32 mouse cellular contexts compared by ENCODE assay signal in genomic region chr6:50397116-50397515, GRCm38 (mm10). TPM values are rescaled to one million over a fixed set of nuclear protein-coding genes. Genes with fewer than 3 reads are reported as not detected.
DNase-seq lines count a peak whose midpoint lies in the region; ATAC-seq and TF ChIP-seq lines count a peak whose summit lies in the region.
"Had no signal": no experiment of that assay in that cellular context is flagged by ENCODE, and none has a peak within 500 bp of the region (broad histone marks: within the 10 kb centered on the region; RNA-seq: fewer than 3 reads in every experiment).

No protein-coding gene starts in this region.

- H3K27me3 ChIP-seq in kidney, embryonic 14.5 days (ENCODE audit: control insufficient read depth, insufficient read depth, low read length) = no peaks in the 10 kb centered on the region
- H3K27me3 ChIP-seq in midbrain, postnatal 0 days (ENCODE audit: insufficient read depth, low read length) = no peaks in the 10 kb centered on the region
- H3K27me3 ChIP-seq: forebrain, embryonic 13.5 days; hindbrain, embryonic 12.5 days; limb, embryonic 15.5 days; liver, embryonic 13.5 days; megakaryocyte, embryonic 14.5 days; midbrain, embryonic 13.5 days; Patski; stomach, embryonic 15.5 days had no signal

- H3K36me3 ChIP-seq in kidney, embryonic 14.5 days (ENCODE audit: control insufficient read depth, insufficient read depth, low read length) = no peaks in the 10 kb centered on the region
- no peaks in the 10 kb centered on the region for H3K36me3 ChIP-seq in midbrain, postnatal 0 days (ENCODE audit: insufficient read depth, low read length)
- H3K36me3 ChIP-seq: hindbrain, embryonic 12.5 days; limb, embryonic 10.5 days; limb, embryonic 15.5 days; liver, embryonic 13.5 days; midbrain, embryonic 13.5 days; stomach, embryonic 15.5 days had no signal

- ATAC-seq in kidney, embryonic 14.5 days (ENCODE audit: low FRiP score, low TSS enrichment) = no peak
- ATAC-seq in midbrain, postnatal 0 days (ENCODE audit: low FRiP score) = no peak
- ATAC-seq: CD4-positive, CD25-positive, alpha-beta regulatory T cell, adult 4 months; forebrain, embryonic 13.5 days; hindbrain, postnatal 0 days; intestine, embryonic 16.5 days; lung, postnatal 0 days; midbrain, embryonic 13.5 days; Patski had no signal

- no peak overlapping the region for H3K4me3 ChIP-seq in kidney, embryonic 14.5 days (ENCODE audit: low read length)
- H3K4me3 ChIP-seq in midbrain, postnatal 0 days (ENCODE audit: low read depth, low read length) = no peak overlapping the region
- H3K4me3 ChIP-seq: forebrain, embryonic 13.5 days; hindbrain, embryonic 12.5 days; layer of hippocampus, adult 2 months; limb, embryonic 10.5 days; limb, embryonic 15.5 days; liver, embryonic 13.5 days; megakaryocyte, embryonic 14.5 days; midbrain, embryonic 13.5 days; stomach, embryonic 15.5 days had no signal

- no peak overlapping the region for H3K9ac ChIP-seq in kidney, embryonic 14.5 days (ENCODE audit: low read depth, low read length)
- H3K9ac ChIP-seq in midbrain, postnatal 0 days (replicated peaks; ENCODE audit: low read length, poor library complexity, severe bottlenecking) = no peak overlapping the region
- H3K9ac ChIP-seq: forebrain, embryonic 13.5 days; hindbrain, embryonic 12.5 days; limb, embryonic 15.5 days; liver, embryonic 13.5 days; midbrain, embryonic 13.5 days; stomach, embryonic 15.5 days had no signal

- DNase-seq in kidney, adult 18-20 months = peak; percentile 38
- peak; percentile 73 to 79 for DNase-seq in kidney, adult 8-10 months
- peak; percentile 82 to 89 for DNase-seq in kidney, postnatal 25 days
- no peak for DNase-seq in midbrain, postnatal 0 days (ENCODE audit: low spot score)
- DNase-seq in retina, embryonic 14.5 days (ENCODE audit: low spot score) = no peak
- no peak for DNase-seq in left cerebral cortex, adult 8-10 months (ENCODE audit: low spot score in 2 of 2)
- DNase-seq: adrenal gland, postnatal 10 days; cerebellum, adult 8-10 months; cerebellum, postnatal 25 days; gastrocnemius, postnatal 36 days; heart, adult 18-20 months; heart, postnatal 36 days; liver, embryonic 13.5 days; lung, adult 18-20 months; lung, postnatal 4 days; right cerebral cortex, postnatal 25 days; thymus, postnatal 14 days had no signal

- no peak for TF ChIP-seq CTCF in midbrain, postnatal 0 days (IDR thresholded peaks at IDR 0.05)

- no peak overlapping the region for H3K27ac ChIP-seq in kidney, embryonic 14.5 days (ENCODE audit: low read depth, low read length)
- no peak overlapping the region for H3K27ac ChIP-seq in midbrain, postnatal 0 days (ENCODE audit: low read depth, low read length)
- H3K27ac ChIP-seq: forebrain, embryonic 13.5 days; hindbrain, embryonic 12.5 days; hindbrain, postnatal 0 days; layer of hippocampus, adult 2 months; limb, embryonic 10.5 days; limb, embryonic 15.5 days; liver, embryonic 13.5 days; midbrain, embryonic 13.5 days; stomach, embryonic 15.5 days had no signal

- no peak overlapping the region for H3K4me2 ChIP-seq in kidney, embryonic 14.5 days (replicated peaks; ENCODE audit: low read depth, low read length)
- H3K4me2 ChIP-seq in midbrain, postnatal 0 days (ENCODE audit: low read depth, low read length, poor library complexity, severe bottlenecking) = no peak overlapping the region
- H3K4me2 ChIP-seq: forebrain, embryonic 13.5 days; heart, embryonic 11.5 days; hindbrain, embryonic 12.5 days; limb, embryonic 15.5 days; liver, embryonic 13.5 days; midbrain, embryonic 13.5 days; stomach, embryonic 15.5 days had no signal

- H3K4me1 ChIP-seq in kidney, embryonic 14.5 days (ENCODE audit: control insufficient read depth, insufficient read depth, low read length) = peaks cover 10% of the 10 kb centered on the region; the same call in 1 of the 2 replicates
- no peaks in the 10 kb centered on the region; the same call in 1 of the 2 replicates for H3K4me1 ChIP-seq in midbrain, postnatal 0 days (ENCODE audit: insufficient read depth, low read length)
- H3K4me1 ChIP-seq: forebrain, embryonic 13.5 days; limb, embryonic 10.5 days; liver, embryonic 13.5 days; midbrain, embryonic 13.5 days; stomach, embryonic 15.5 days had no signal

- H3K9me3 ChIP-seq in kidney, embryonic 14.5 days (ENCODE audit: control insufficient read depth, low read length) = no peaks in the 10 kb centered on the region
- no peaks in the 10 kb centered on the region for H3K9me3 ChIP-seq in midbrain, postnatal 0 days (ENCODE audit: low read length)
- H3K9me3 ChIP-seq: forebrain, embryonic 13.5 days; hindbrain, embryonic 12.5 days; limb, embryonic 10.5 days; limb, embryonic 15.5 days; liver, embryonic 13.5 days; megakaryocyte, embryonic 14.5 days; midbrain, embryonic 13.5 days; stomach, embryonic 15.5 days had no signal

- WGBS in kidney, embryonic 14.5 days = 52% methylated on average over 5 of the region's 5 CpGs
- WGBS in midbrain, postnatal 0 days = 66% methylated on average over 5 of the region's 5 CpGs

RNA-seq across cellular contexts. Expression of gene Osbpl3, which starts 58.9 kb away (rescaled TPM):
- polyA plus RNA-seq in kidney, embryonic 14.5 days (2014; fragmentation: Nextera tagmentation; extraction: Ambion mirVana) = 11.4 and 17.0 TPM in 2 replicates
- total RNA-seq in midbrain, postnatal 0 days (2014; rRNA removed) = 9.5 and 9.7 TPM in 2 replicates
- polyA plus RNA-seq in midbrain, postnatal 0 days (2015; fragmentation: Nextera tagmentation; extraction: Ambion mirVana) = 4.2 and 5.5 TPM in 2 replicates
- 10 to 100 TPM; 31.7 to 34.6 (median 33.9) TPM for total RNA-seq in left cerebral cortex, adult 8-10 months (2022)

Comparison
In these comparisons a context has a peak if more than half of its experiments do, and no peak if none do; other contexts are left out.
1. DNase-seq: peak in kidney, adult 18-20 months (single experiment), kidney, adult 8-10 months (2 of 2) and kidney, postnatal 25 days (2 of 2); none in midbrain, postnatal 0 days (single experiment), retina, embryonic 14.5 days (single experiment) and left cerebral cortex, adult 8-10 months (0 of 2).